Mouse (Mus musculus): ENCODE measurements around the gene Trim9.

The Trim9 gene

DNA sequence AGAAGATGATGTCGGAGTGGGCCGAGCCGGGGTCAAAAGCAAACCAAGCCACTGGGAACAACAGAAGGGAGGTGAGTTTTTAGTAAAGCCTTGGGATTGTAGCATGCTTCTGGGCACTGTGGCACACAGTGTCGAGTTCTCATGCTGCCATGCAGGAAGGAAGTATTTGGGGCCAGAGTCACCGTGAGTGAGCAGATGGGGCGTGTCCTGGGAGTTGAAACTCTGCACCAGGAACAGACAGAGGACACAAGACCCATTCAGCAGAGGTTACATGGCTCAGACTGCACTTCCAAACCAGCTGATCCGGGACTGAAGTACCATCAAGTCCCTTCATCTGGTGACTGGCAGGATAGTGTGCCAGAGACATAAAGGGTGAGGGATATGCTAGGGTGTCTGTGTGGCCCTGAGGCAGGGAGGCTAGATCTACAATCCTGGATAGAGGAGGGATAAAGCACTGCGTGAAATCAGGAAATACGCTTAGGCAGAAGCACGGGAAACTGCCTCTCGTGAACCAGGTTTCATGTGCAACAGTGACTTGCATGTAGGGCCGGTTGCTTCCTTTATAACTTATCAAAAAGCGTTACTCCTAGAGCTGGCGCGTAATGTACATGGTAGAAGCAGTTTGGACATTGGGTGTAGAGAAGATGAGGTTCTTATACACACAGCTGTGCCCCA lies 96.1 kb downstream of the Trim9 start:
- no peak for DNase-seq

DNA sequence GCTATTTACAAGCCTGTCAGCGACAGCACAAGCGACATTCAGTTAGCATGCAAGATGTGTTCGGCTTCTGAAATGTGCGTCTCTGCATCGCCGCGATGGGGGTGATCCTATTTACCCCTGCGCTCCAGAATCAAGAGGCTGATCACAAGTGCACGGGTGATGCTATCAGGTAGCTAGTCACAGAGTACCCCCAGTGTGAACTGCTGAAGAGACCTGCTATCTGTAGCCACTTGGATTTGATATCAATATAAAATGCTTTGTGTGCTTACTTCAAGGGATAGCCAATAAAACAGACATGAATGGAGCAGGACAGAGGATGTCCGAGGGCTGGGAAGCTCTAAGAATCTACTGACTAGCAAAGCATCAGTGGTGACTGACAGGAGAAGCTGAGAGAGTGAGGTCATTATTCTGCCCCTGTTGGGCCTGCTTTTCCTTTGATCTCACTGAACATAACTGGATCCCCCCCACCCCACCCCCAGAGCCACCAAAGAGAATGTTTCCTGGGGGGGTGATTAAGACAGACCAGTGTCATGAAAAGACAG lies 97.7 kb downstream of the Trim9 start:
- DNase-seq = no peak

DNA sequence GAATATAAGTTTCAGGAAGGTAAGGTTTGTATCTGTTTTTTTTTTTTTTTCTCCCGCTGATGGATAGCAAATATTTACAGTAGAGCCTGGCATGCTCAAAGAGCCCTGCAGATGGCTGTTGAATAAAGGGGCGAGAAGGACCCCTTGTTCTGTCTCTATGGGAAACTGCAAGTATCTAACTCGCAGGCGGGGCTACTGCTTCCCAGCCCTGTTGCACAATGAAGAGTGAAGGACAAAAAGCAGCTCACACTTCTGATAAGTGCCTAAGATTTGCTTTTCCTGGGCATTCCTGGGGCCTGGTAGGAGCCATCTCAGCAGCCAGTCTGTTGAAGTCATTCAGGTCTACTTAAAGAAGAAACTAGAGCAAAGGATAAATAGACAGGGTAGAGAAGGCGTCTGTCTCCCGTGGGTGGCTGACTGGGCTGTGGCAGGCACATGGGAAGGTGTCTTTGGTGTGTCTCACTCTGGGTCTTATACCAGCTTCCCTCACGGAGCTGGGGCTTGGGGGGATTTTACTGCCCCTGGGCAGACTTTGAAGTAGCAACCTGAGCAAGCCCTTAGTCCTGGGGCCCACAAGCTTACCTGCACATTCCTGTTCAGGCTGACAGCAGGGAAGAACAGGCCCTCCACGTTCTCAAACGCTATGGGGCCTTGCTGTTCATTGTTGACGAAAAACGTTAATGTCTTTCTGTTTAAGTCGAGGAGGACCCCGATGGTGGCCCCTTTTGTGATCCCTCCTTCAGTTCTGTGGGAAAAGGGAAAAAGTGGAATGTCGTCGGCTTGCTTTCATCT lies 99.5 kb downstream of the Trim9 start:
- DNase-seq = peak in 1 of 2 experiments; percentile 42

DNA sequence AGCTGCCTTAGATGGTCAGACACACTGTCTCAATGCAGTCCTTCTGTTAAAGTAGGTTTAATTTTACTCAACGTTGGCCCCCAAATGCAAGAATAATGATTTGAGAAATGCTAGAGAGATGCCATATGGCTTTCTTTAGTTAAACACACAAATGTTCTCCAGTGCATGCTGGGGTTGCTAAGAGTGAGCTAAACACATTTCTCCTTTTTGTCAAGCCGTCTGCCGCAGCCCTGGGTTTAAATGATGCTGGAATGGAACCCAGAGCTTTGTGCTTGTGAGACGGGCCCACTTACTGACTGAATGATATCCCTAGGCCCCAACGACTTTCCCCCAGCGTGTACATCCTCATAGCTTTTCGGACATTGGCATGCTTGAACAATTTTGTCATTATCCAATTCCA lies 104.9 kb downstream of the Trim9 start:
- no peak for DNase-seq

DNA sequence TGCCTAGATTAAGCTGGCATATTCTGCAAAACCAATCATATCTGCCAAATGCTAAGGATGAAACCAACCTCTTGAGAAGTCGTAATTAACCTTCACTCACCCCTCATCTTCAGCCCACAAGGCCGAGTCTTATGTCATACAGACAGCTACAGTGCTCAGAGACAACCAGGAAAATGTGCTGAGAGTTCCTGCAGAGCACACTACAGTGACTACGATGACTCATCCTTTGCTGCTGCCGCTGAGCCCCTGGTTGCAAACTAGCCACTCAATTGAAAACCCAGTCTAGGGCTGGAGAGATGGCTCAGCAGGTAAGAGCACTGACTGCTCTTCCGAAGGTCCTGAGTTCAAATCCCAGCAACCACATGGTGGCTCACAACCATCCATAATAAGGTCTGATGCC lies 107.7 kb downstream of the Trim9 start:
- DNase-seq = no peak

DNA sequence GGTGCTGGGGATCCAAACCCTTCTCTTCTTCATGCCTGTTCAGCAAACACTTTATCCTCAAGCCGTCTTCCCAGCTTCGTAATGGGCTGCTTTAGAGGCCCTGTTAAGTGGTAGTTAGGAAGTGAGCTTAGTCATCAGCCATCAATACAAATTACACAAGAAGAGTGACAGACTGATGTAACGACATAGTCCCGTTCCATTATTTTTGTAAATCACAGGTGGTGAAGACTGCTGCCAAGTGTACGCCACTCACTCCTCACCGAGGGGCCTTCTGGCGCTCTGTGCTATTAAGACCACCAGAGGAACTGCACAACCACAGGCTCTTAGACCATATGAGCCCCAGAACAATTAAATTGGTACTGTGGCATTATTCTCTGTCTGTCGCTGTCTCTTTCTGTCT lies 108.8 kb downstream of the Trim9 start:
- no peak for DNase-seq

DNA sequence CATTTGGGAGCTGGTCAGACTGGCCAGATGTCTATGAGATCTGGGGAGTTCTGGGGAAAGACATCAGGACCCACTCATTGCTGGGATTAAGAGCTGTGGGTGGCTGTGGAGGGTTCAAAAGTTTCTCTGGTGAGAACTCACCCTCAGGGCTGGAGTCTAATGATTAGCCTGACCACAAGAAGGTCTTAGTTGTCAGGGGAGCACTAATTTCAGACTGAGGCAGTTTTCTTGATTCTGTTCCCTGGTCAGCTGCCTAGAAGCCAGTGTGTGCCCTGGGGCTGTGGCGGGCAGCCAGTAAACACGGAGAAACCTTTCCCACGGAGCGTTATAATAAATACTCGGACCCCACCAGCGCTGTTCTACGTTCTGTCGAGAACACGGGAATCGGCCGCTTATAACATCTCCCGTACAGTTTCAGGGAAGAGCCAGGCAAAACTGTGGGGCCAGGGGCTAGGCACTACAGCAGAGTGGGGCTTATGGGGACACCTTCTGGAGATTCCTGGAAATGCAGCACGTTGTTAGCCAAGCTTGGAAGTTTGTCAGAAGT lies 112.4 kb downstream of the Trim9 start:
- DNase-seq = peak; percentile 60 to 81

DNA sequence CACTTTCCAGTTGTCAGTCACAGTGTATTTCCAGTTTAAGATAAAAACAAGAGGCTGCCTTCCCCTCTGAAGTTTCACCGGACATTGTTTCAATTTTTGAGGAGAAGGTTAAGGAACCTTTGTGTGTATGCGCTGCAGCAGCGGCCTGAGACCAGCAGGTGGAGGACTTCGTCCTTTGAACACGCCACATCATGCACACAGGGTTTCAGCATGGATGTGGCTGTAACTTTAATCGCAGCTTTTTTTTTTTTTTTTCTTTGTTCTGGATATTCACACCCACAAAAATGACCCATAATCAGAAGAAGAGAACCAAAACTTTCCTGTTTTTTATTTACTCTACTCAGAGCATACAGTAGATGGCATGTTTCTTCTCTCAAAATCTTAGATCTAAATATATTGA lies 113.0 kb downstream of the Trim9 start:
- DNase-seq = peak; percentile 62 to 72

DNA sequence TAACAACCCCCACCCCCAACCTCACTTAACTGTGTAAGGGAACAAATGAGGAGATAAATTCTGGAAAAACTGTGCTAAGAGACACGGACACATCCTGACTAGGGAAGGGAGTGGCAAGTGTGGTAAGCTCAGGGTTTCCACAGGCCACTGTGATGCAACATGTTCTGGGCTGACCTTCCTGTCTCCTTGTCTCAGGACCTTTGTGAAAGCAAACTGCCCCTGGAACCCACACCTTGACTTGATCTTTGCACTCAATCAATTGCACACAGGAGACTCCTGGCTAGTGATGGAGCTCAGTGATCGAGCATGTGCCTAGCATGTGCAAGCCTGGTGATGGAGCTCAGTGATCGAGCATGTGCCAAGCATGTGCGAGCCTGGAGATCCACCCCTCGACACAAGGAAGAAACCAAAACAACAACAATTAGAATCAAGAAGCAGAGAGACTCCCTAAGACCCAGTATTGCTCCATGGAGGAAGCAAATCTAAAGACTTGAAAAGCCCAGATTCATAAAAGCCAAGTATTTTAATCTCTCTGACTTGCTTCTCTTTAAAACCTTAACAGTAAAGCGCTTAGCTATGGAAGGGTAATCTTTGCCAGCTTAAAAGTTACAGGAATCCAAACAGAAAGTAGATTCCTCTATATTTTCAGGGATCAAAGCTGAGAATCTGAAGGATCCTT lies 113.6 kb downstream of the Trim9 start:
- DNase-seq = no peak

DNA sequence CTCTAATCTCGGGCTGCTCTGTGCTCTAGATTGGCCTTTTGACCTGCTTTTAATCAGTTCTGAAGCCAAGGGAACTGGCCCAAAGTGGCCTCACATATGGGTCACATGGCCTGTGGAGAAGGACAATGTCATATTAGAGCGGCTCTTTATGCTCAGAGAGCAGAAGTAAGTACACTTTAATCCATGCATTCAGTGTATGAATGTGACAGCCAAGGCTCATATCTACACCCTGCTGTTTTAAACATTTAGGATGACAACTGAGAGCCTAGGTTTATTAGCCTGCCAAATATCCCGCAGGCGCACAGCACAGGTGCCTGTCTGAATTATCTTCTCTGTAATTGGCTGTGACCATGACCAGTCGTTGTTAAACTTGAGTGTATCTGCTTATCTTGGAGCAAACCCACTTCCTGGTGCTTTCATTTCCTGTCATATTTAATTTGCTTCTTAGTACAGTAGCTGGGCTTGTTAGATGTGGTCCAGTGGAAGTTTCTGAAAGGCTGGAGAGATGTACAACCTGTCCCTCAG lies 115.3 kb downstream of the Trim9 start:
- no peak for DNase-seq

DNA sequence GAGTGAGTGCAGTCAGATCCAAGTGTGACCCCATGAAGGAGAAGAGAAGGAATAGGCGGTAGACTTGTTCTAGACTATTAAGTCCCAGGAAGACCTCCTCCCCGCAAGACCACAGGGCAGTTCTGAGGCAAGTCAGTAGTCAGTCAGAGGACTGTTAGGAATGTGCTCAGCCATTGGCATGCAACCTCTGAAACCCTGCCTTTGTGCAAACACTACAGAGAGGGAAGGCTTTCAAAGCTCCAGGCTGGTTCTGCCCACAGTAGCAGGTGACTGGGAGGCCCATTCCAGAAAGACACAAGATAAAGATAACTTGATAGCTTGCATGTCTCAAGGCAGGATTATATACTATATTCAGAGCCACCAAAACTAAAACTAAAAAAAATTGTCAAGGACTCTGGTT lies 116.1 kb downstream of the Trim9 start, which contains the start of gene Pygl:
Gene Pygl, minus strand, starts transcription at position 195 of the 400 bp plus-strand sequence.
- DNase-seq = peak in 1 of 2 experiments; percentile 37

DNA sequence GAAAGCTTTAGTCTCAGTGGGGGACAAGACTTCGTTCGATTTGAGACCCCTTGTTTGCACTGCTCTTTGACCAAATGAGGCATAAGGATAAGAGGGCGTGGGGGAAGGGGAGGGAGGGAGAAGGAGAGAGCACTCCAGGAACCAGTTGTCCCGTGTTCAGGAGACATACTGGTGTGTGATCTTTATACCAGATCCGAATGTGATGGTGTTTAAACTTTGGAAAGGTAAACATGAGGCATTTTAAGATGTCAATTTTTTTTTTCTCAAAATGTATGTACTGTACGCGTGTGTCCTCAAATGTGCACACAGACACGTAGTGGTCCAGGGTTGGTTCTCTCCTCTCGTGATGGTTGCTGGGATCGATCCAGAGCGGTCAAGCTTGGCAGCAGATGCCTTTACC lies 119.3 kb downstream of the Trim9 start:
- DNase-seq = no peak

DNA sequence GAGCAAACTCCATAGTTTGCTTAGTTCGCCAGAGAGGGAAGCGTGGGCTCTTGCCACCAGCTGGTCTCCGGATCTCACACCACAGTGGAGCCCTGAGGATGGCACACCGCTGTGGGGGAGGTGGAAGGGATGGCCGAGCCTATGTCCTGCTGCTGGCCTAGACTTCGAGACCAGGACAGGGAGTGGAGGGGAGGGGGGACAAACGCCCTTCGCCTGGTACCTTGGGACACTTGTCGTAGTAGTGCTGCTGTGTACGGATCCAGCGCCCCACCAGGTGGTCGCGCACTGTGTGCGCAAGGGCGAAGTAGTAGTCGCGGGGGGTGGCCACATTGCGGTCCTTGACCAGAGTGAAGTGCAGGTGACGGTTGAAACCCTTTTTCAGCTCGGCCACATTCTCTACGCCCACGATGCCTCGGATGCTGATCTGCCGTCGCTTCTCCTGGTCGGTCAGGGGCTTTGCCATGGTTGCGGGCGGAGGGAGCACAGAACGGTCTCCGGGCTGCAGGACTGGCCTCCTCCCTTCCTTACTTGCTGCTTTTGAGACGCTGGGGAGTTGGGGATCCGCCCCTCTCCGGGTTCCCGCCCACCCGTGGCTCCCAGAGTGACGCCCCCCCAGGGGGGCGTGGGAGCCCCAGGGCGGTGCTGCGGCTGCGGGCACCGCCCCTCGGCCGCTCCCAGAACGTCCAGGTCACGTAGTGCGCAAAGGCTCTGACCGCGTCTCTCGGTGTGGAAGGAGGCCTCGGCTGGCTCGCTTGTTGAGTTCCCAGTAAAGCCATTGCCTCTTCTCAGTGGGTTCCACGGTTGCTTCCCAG lies 120.1 kb downstream of the Trim9 start:
- peak; percentile 92 to 95 for DNase-seq

DNA sequence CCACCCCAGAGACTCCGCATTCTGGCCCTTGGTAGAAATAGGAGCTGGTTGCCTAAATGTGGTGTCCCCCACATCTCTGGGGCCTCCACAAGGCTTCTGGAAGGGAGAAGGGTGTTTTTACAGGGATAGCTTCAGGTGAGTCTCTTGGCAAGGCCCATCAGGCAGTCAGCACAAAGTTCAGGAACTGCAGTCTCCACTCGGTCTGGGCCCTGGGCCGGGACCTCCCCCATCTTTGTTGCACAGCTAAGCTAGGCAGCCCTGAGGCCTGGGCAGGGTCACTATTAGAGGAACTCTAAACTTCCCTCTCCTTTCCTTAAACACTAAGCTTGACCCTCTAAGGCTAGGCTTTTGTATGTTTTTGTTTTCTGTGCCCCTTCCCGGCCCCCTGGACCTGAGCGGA lies 120.8 kb downstream of the Trim9 start:
- peak; percentile 36 to 37 for DNase-seq

DNA sequence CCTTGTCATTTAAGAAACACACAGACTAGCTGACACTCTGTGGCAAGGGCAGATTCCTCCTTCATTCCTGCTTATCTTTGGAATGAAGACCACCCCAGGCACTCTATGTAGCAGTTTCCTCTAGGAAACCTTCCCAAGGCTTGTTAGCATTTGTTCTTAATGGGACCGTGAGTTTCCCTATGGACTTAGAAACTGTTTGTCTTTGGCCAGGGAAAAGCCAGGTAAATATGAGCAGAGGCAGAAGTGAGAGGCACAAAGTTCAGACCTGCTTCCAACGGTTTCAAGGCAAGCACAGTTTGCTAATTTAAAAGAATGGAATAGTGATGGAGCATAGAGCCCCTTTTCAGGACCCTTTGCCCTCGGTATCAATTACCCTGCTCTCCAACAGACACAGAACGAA lies 124.1 kb downstream of the Trim9 start:
- no peak for DNase-seq

DNA sequence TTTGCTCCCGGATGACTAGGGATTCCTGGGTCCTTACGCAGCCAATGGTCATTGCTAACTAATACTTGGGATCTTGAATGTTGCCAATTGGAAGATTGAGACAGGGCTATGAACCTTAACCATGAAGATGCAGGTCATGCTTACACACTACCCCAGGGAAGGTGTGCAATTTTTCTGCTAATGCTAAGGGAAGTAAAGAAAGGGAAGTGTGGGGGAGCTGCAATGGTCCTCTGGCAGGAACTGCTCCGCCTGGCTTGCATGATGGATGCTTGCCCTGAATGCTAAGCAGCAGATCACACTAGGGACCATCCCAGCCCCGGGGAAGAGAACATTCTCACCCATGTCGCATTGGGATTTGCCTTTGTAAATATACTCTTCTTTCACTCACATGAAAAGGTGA lies 126.0 kb downstream of the Trim9 start:
- DNase-seq = no peak

DNA sequence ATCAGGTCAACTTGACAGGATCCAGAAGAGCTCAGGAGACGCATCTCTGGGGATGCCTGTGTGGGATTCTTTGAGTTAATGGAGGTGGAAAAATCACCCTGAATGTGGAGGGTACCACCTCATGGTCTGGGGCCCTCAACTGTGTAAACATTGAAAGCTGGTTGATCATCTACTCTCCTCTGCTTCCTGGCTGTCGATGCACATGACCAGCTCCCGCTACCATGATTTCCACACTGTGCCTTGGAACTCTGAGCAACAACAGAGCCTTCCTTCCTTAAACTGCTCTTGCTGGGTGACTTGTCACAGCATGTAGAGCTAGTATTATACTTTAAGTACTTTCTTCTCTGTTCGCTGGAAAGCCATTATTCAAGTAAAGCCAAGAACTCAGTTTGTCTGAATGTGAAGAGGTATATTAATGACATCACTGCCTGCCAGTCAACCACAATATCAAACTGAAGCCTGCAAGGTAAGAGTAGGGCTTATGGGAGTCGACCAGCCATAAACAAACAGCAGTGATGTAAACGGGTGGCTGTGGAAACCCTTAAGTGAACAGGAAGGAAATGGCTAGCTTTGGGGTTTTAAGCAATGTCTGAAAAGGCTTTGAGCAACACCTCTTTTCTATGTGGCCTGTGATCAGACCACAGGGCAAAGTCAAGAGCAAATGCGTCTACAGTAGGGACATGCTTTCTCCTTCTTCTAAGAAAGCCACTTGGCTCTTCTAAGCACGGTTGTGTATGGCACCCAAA lies 128.4 kb downstream of the Trim9 start:
- DNase-seq = peak; percentile 28 to 33

DNA sequence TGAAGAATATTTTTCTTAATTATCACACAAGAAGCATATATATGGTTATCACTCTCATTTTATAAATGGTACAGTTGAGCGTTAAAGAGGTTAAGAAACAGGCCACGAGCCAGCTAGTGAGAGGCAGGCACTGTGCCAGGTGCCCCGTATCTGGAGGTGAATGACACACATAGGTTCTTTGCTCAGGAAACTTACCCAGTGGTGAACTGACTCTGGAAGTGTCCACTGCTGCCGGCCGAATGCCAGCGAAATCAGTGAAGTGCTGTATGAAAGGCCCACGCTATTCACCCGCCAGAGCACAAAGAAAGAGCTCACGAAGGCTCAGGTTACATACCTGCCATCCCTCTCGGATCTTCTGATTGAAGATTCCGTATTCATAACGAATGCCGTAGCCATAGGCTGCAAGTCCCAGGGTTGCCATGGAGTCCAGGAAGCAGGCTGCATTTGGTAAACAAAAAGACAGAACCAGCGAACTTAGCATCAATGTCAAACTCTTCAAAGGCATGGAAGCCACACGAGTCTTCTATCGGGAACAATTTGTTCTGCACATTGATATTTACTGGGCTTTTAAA lies 131.1 kb downstream of the Trim9 start:
- peak in 1 of 2 experiments; percentile 42 for DNase-seq

DNA sequence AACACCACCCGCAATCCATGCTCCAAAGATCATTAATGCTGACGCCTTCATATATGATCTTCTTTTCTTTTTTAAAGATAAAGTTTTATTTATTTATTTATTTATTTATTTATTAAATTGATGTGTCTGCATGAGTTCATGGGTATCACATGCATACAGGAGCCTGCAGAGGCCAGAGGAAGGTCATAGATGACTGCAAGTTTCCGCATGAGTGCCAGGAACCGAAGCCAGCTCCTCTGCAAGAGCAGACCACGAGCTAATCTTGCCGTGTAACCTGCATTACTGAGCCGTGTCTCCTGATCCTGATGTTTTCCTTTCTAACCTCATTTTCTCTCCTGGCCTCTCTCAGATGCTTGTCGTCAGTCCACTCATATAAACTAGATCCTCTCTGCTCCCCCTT lies 133.1 kb downstream of the Trim9 start:
- DNase-seq = no peak

DNA sequence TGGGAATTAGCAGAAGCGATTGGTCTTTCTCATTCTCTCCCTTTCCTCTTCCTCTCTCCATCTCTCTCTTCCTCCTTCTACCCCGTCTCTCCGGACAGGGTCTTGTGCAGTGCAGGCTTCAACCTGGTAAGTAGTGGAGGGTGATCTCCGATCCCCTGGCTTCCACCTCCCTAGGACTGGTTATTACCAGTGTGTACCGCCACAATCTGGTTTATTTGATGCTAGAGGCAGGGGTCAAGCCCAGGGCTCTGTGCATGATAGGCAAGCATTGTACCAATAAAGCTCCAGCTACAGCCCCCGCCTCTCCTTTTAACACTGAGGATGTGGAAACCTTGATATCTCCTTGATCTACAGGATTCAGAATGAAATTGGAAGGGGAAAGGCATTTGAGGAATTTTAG lies 133.8 kb downstream of the Trim9 start:
- no peak for DNase-seq

DNA sequence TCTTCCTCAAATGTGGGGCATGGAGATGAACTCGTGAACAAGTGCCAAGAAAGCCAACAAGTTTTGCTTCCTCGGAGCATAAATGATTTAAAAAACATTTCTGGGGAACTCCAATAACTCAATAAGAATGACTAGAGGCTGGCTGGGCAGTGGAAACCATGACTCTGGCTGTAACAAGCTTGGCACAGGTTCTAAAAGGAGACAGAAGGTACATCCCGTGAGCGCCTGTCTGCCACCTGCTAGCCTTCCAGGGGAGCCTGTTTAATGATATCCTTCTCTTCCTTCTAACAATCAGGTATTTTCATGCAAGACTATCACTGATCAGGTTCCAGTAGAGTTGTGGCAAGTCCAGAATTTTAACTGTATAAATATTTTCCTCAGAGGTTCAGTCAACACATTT lies 134.9 kb downstream of the Trim9 start:
- no peak for DNase-seq

Measured in lung, postnatal 4 days (tissue).